7 mouse cellular contexts compared by ENCODE assay signal in genomic region chr7:75308457-75309312, GRCm38 (mm10). TPM values are rescaled to one million over a fixed set of nuclear protein-coding genes. Genes with fewer than 3 reads are reported as not detected.
DNase-seq lines count a peak whose midpoint lies in the region; ATAC-seq and TF ChIP-seq lines count a peak whose summit lies in the region.

Gene Sv2b, minus strand, starts transcription at chr7:75309262.

- H3K27ac ChIP-seq in forebrain, embryonic 13.5 days: no peak within 1 kb of the TSS
- H3K27ac ChIP-seq in layer of hippocampus, adult 2 months: peak within 1 kb of the TSS; percentile 88
- no peak within 1 kb of the TSS for H3K27ac ChIP-seq in stomach, embryonic 16.5 days (ENCODE audit: low read length)

- no peaks in the 10 kb centered on the region for H3K36me3 ChIP-seq in forebrain, embryonic 13.5 days (ENCODE audit: poor library complexity, severe bottlenecking)
- no peaks in the 10 kb centered on the region for H3K36me3 ChIP-seq in stomach, embryonic 16.5 days (ENCODE audit: control insufficient read depth, insufficient read depth, low read length)

- H3K4me3 ChIP-seq in forebrain, embryonic 13.5 days: peak within 1 kb of the TSS; percentile 50
- peak within 1 kb of the TSS; percentile 54 for H3K4me3 ChIP-seq in layer of hippocampus, adult 2 months
- peak within 1 kb of the TSS; percentile 40 for H3K4me3 ChIP-seq in stomach, embryonic 16.5 days (replicated peaks; ENCODE audit: low read length)

- H3K4me2 ChIP-seq in forebrain, embryonic 13.5 days: peak within 1 kb of the TSS; percentile 97
- peak within 1 kb of the TSS; percentile 52 for H3K4me2 ChIP-seq in stomach, embryonic 16.5 days (ENCODE audit: low read depth, low read length)

- 2% methylated on average over 46 of the region's 46 CpGs for WGBS in forebrain, embryonic 13.5 days
- WGBS in stomach, embryonic 16.5 days: 2% methylated on average over 46 of the region's 46 CpGs

- H3K9me3 ChIP-seq in forebrain, embryonic 13.5 days (replicated peaks): no peaks in the 10 kb centered on the region
- H3K9me3 ChIP-seq in stomach, embryonic 16.5 days (replicated peaks; ENCODE audit: control insufficient read depth, low read length): no peaks in the 10 kb centered on the region

- peaks cover 16% of the 10 kb centered on the region for H3K4me1 ChIP-seq in forebrain, embryonic 13.5 days
- H3K4me1 ChIP-seq in stomach, embryonic 16.5 days (ENCODE audit: control insufficient read depth, insufficient read depth, low read length): peaks cover 3% of the 10 kb centered on the region

- peak within 1 kb of the TSS; percentile 67 for H3K9ac ChIP-seq in forebrain, embryonic 13.5 days
- peak within 1 kb of the TSS; percentile 48 for H3K9ac ChIP-seq in stomach, embryonic 16.5 days (ENCODE audit: low read length)

- H3K27me3 ChIP-seq in forebrain, embryonic 13.5 days: peaks cover 54% of the 10 kb centered on the region
- peaks cover 22% of the 10 kb centered on the region for H3K27me3 ChIP-seq in stomach, embryonic 16.5 days (ENCODE audit: control insufficient read depth, insufficient read depth, low read length)

- peak; percentile 53; the same call in 1 of the 2 replicates for ATAC-seq in forebrain, embryonic 13.5 days
- ATAC-seq in megakaryocyte-erythroid progenitor cell, adult 5-6 weeks (replicated peaks; ENCODE audit: low FRiP score, low TSS enrichment, poor library complexity, severe bottlenecking): peak; percentile 41; the same call in 1 of the 2 replicates
- peak; percentile 73 for ATAC-seq in stomach, embryonic 16.5 days (ENCODE audit: insufficient read depth, low FRiP score)

- no peak for TF ChIP-seq CTCF in layer of hippocampus, adult 2 months (conservative IDR thresholded peaks at IDR 0.05)

- peak; percentile 16 for DNase-seq in ovary, postnatal 36 days (ENCODE audit: low spot score)
- DNase-seq in ovary, postnatal 10 days (ENCODE audit: low spot score): no peak
- peak; percentile 77 for DNase-seq in cerebellum, adult 9-10 months
- no peak for DNase-seq in layer of hippocampus, adult 2 months (ENCODE audit: low spot score in 2 of 2)

RNA-seq across cellular contexts. Expression of gene Sv2b, which starts in this region (rescaled TPM):
- 5.7 and 6.0 TPM in 2 replicates for polyA plus RNA-seq in forebrain, embryonic 13.5 days (2015; fragmentation: Nextera tagmentation; extraction: Ambion mirVana)
- total RNA-seq in layer of hippocampus, adult 2 months (2021): 100 to 1,000 TPM; 289 to 309 TPM
- total RNA-seq in megakaryocyte-erythroid progenitor cell, adult 5-6 weeks (2014; fragmentation: Nextera tagmentation): not detected in 2 replicates
- not detected in 2 replicates for total RNA-seq in megakaryocyte-erythroid progenitor cell, adult 5-6 weeks (2017)
- polyA plus RNA-seq in stomach, embryonic 16.5 days (2015; fragmentation: Nextera tagmentation; extraction: Ambion mirVana): 3.4 TPM in 2 replicates

Comparison
In these comparisons a context has a peak if more than half of its experiments do, and no peak if none do; other contexts are left out.
1. RNA of gene Sv2b (total RNA-seq): 289 to 309 TPM in layer of hippocampus, adult 2 months; not detected in megakaryocyte-erythroid progenitor cell, adult 5-6 weeks; every median in the first group is over 100 times any median in the second.
2. DNase-seq: peak in ovary, postnatal 36 days (single experiment) and cerebellum, adult 9-10 months (single experiment); none in ovary, postnatal 10 days (single experiment) and layer of hippocampus, adult 2 months (0 of 2).
3. Peak in ATAC-seq in megakaryocyte-erythroid progenitor cell, adult 5-6 weeks; RNA of the gene not detected or under 1 TPM.
4. Peak in every context shown above with its lines, with median percentiles within 50 percentile points of each other: ATAC-seq and H3K4me3 ChIP-seq.